Mouse (Mus musculus) left cerebral cortex, adult 2 months (tissue): ENCODE data around the gene Gm8082. TPM values are rescaled to one million over a fixed set of nuclear protein-coding genes. Genes with fewer than 3 reads are reported as not detected.
"Not testable (repeated sequence)": the region's sequence is repeated elsewhere in the genome, so short reads cannot be mapped to it uniquely, and the experiment has no call there.

ENCODE experiments used
- DNase-seq, 2 experiments: peaks; one replicate each; pipeline ENCODE4 v3.0.0; 2021 to 2022; ENCODE audit warnings: low spot score in 2 of 2, mixed read lengths in 1 of 2; ENCODE audit errors: extremely low spot score in 1 of 2
- H3K27ac ChIP-seq: fragments of 200-600 bp; 2 replicates; pipeline ENCODE4 v1.8.1; 2022
- H3K4me3 ChIP-seq: fragments of 200-600 bp; 2 replicates; pipeline ENCODE4 v1.8.1; 2022
- intact Hi-C: fragments of 180-260 bp; cut with DNase I; formaldehyde crosslinking; loops from one replicate; pipeline ENCODE4 v1.15.1; 2025
- long read RNA-seq, 2 experiments: library from polyadenylated mRNA; stranded (forward); transcript quantifications; one replicate each; pipeline ENCODE4 v2.0.0; 2021; ENCODE audit warnings: borderline mapping rate in 2 of 2
- total RNA-seq, 2 experiments: library from RNA; stranded (reverse); gene quantifications; 2 replicates each; pipeline ENCODE4 v1.2.3; 2021

Gm8082 gene
- not detected for total RNA-seq
- long read RNA-seq, experiment 1, result 0 reads
- long read RNA-seq, experiment 2, result 0 reads

DNA sequence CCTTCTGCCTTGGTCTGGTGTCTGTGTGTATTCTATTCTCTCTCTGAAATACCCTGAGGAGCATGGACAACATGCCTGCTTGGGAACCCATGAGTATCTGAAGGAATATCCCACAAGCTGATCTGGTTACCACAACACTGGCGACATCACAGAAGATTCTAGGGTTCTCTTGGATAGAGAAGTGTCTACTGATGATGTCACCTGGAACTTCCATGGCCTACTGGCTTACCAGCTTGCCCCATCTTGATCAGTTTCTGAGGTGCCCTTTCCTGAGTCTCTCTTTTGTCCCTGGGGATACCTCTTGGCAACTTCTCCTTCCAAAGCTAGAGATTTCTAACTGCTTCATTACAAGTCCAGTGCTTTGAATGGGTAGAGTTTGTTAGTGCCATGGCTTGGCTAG, at the start of gene Gm8082:
Gene Gm8082, minus strand, starts transcription at position 101 of the 400 bp plus-strand sequence.
- DNase-seq, intact Hi-C loops, H3K27ac ChIP-seq, H3K4me3 ChIP-seq: not testable (repeated sequence)

DNA sequence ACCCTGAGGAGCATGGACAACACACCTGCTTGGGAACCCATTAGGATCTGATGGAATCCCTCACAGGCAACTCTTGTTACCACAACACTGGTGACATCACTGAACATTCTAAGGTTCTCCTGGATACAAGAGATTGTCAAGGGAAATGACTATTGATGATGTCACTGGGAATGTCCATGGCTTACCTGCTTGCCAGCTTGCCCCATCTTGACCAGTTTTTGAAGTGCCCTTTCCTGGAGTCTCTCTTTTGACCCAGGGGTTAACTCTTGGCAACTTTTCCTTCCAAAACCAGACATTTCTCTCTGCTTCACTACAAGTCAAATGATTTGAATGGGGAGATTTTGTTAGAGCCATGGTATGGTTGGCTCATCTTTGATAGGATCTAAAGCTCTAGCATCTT, 22.1 kb upstream of the Gm8082 start, which contains the start of gene Gm10376:
Gene Gm10376, minus strand, starts transcription at position 101 of the 400 bp plus-strand sequence.
- intact Hi-C loops, H3K4me3 ChIP-seq, H3K27ac ChIP-seq, DNase-seq: not testable (repeated sequence)

Other genes with a start within 250 kb of the Gm8082 start
- gene Gm3015, start 224.8 kb downstream of the Gm8082 start, total RNA-seq, result not detected
- gene Gm10377, start 195.6 kb downstream of the Gm8082 start, total RNA-seq, result not detected
- not detected for gene Gm21977, start 140.1 kb downstream of the Gm8082 start, total RNA-seq
- not detected for gene Gm10376, start 22.0 kb upstream of the Gm8082 start, total RNA-seq
- not detected for gene Gm8094, start 83.0 kb upstream of the Gm8082 start, total RNA-seq
- gene Gm8104, start 107.0 kb upstream of the Gm8082 start, total RNA-seq, result under 1 TPM; 0.45 to 0.77 TPM
- gene Gm7233, start 186.2 kb upstream of the Gm8082 start, total RNA-seq, result 1 to 10 TPM in 1 of 2 experiments, under 1 TPM in 1; 0.88 to 1.2 TPM
- not detected for gene Gm8122, start 241.7 kb upstream of the Gm8082 start, total RNA-seq